Mouse (Mus musculus): ENCODE data around the gene Stk17b.
"Not testable (repeated sequence)": the region's sequence is repeated elsewhere in the genome, so short reads cannot be mapped to it uniquely, and the experiment has no call there.

DNA sequence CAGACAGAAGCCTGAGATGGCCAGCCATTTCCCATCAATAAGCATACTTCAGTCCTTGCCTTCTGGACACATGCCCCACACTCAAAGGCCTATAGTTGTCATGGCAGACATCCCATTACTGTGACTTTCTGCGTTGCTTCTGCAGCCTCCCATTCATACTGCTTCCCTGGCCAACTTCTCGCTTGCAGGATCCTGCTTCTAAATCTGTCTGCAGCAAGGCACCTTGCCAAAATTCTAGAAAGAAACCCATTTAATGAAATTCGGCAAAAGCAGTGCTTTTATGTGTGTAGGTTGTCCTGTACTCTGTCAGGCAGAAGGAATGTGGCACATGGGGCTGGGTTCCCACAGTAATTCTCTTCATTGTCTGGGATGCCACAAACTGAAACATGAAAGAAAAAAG, 71.6 kb downstream of the Stk17b start:
- not testable (repeated sequence) for TF ChIP-seq CTCF (IDR thresholded peaks at IDR 0.05; ENCODE audit: low read depth); EP300 (optimal IDR thresholded peaks at IDR 0.05)
